Mouse (Mus musculus): ENCODE data around the gene Trp53inp2. TPM values are rescaled to one million over a fixed set of nuclear protein-coding genes. Genes with fewer than 3 reads are reported as not detected.

Gene Trp53inp2
- 16.9 and 29.8 TPM in 2 replicates for polyA plus RNA-seq (2012; rRNA removed)

DNA sequence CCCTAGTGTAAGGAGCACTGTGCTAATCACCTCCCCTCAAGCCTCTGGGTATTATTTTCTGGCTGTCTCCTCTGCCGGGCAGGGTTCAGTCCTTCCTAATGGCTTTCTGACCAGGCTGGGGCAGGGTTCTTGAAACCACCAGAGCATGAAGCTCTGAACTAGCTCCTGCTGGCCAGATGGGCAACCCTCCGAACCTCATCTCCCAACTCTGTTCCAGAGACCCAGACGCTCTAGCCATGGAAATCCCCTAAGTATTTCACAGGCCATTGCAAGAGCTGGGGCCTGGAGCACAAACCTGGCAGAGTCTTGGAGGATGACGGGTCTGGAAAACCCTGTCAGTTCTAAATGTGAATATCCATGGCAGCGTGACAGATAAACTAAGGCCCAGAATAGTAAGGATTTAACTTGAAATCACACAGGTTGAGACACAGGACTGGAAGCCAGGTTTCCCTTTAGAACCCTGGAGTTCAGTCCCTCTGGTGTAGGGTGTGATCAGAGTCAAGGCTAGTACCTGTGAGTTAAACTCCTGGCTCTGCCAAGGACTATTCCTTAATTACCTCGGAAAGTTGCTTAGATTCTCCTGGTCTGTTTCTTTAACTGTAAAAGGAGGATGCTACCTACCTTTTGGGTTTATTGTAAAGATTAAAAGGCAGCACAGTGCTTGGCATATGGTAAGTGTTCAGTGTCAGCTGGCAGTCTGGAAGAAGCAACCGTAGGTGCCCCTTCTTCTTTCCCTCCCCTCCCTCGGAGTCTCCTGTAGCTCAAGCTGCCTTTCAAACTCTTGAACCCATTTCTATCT is at the start of gene Trp53inp2:
Gene Trp53inp2, plus strand, starts transcription at position 799 of the 799 bp plus-strand sequence.
- Histone ChIP-seq H3K4me1 (ENCODE audit: control insufficient read depth, insufficient read depth, insufficient read length) (no peaks in the 10 kb centered on the region; the same call in none of the 2 replicates), H3K27me3 (ENCODE audit: control insufficient read depth, insufficient read depth, low read length) (no peaks in the 10 kb centered on the region), H3K36me3 (ENCODE audit: control insufficient read depth, insufficient read depth, low read length) (no peaks in the 10 kb centered on the region), H3K4me3 (ENCODE audit: extremely low read depth, insufficient read depth, insufficient read length) (peak within 1 kb of the TSS; percentile 85), H3K27ac (ENCODE audit: insufficient read depth, low read length) (peak within 1 kb of the TSS; percentile 98)
- WGBS, result 62% methylated on average over 8 of the region's 8 CpGs
- TF ChIP-seq POLR2A (IDR thresholded peaks at IDR 0.05; ENCODE audit: low read depth, low read length), result no peak
- no peak for TF ChIP-seq CTCF (IDR thresholded peaks at IDR 0.05; ENCODE audit: extremely low read depth, insufficient read depth, insufficient read length, insufficient replicate concordance)
- no peak for DNase-seq (ENCODE audit: low read depth in 1 of 2, low spot score in 2 of 2)

GRCm38 (mm10) chr2:155331351-155331750 is 49.5 kb upstream of the Trp53inp2 start:
- Histone ChIP-seq H3K4me3 (ENCODE audit: extremely low read depth, insufficient read depth, insufficient read length) (no peak overlapping the region), H3K27ac (ENCODE audit: insufficient read depth, low read length) (no peak overlapping the region), H3K27me3 (ENCODE audit: control insufficient read depth, insufficient read depth, low read length) (no peaks in the 10 kb centered on the region), H3K4me1 (ENCODE audit: control insufficient read depth, insufficient read depth, insufficient read length) (no peaks in the 10 kb centered on the region), H3K36me3 (ENCODE audit: control insufficient read depth, insufficient read depth, low read length) (peaks cover 15% of the 10 kb centered on the region)
- TF ChIP-seq CTCF (IDR thresholded peaks at IDR 0.05; ENCODE audit: extremely low read depth, insufficient read depth, insufficient read length, insufficient replicate concordance) (no peak), POLR2A (IDR thresholded peaks at IDR 0.05; ENCODE audit: low read depth, low read length) (no peak)
- WGBS, result 92% methylated on average over 4 of the region's 4 CpGs
- DNase-seq (ENCODE audit: low read depth in 1 of 2, low spot score in 2 of 2), result no peak

DNA sequence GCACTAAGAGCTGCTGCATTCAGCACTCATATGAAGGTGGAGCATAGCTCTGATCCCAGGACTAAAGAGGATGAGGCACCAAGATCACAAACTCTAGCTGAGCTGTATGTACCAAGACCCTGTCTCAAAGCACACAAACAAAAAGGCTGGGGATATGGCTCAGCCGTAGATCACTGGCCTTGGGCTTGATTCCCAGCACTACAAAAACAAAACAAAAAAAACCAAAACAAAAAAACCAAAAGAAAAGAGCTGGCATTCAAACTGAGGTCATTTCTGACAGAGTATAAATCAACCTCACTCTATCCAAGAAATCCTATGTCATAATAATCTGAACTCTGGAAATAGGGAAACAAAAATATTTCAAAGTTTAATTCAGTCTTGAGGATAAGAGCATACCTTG is 47.4 kb upstream of the Trp53inp2 start:
- Histone ChIP-seq H3K27me3 (ENCODE audit: control insufficient read depth, insufficient read depth, low read length) (no peaks in the 10 kb centered on the region), H3K4me3 (ENCODE audit: extremely low read depth, insufficient read depth, insufficient read length) (no peak overlapping the region), H3K4me1 (ENCODE audit: control insufficient read depth, insufficient read depth, insufficient read length) (no peaks in the 10 kb centered on the region), H3K36me3 (ENCODE audit: control insufficient read depth, insufficient read depth, low read length) (peaks cover 7% of the 10 kb centered on the region), H3K27ac (ENCODE audit: insufficient read depth, low read length) (no peak overlapping the region)
- WGBS, result 89% methylated on average over 1 of the region's 1 CpGs
- DNase-seq (ENCODE audit: low read depth in 1 of 2, low spot score in 2 of 2), result no peak
- no peak for TF ChIP-seq POLR2A (IDR thresholded peaks at IDR 0.05; ENCODE audit: low read depth, low read length)
- TF ChIP-seq CTCF (IDR thresholded peaks at IDR 0.05; ENCODE audit: extremely low read depth, insufficient read depth, insufficient read length, insufficient replicate concordance), result no peak

DNA sequence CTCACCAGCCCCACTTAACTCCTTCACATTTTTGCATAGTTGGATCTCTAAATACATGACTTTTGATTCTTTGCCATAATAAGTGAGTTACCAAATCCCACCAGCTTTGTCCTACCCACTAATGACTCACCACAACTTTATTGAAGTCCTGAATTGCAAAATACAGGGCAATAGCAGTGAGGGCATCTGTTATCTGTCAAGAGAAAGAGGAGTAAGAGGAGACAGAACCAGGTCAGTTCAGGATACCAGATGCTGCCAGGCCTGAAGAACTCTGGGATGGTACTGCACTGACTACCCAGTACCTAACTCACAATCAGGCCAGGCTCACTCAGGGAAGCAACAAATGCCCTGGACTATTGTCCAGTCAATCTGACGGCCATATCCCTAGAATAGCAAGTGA is 45.6 kb upstream of the Trp53inp2 start:
- Histone ChIP-seq H3K4me3 (ENCODE audit: extremely low read depth, insufficient read depth, insufficient read length) (no peak overlapping the region), H3K27me3 (ENCODE audit: control insufficient read depth, insufficient read depth, low read length) (no peaks in the 10 kb centered on the region), H3K36me3 (ENCODE audit: control insufficient read depth, insufficient read depth, low read length) (peaks cover 6% of the 10 kb centered on the region), H3K27ac (ENCODE audit: insufficient read depth, low read length) (no peak overlapping the region), H3K4me1 (ENCODE audit: control insufficient read depth, insufficient read depth, insufficient read length) (no peaks in the 10 kb centered on the region)
- 93% methylated on average over 1 of the region's 1 CpGs for WGBS
- TF ChIP-seq CTCF (IDR thresholded peaks at IDR 0.05; ENCODE audit: extremely low read depth, insufficient read depth, insufficient read length, insufficient replicate concordance) (no peak), POLR2A (IDR thresholded peaks at IDR 0.05; ENCODE audit: low read depth, low read length) (no peak)
- DNase-seq (ENCODE audit: low read depth in 1 of 2, low spot score in 2 of 2), result no peak

DNA sequence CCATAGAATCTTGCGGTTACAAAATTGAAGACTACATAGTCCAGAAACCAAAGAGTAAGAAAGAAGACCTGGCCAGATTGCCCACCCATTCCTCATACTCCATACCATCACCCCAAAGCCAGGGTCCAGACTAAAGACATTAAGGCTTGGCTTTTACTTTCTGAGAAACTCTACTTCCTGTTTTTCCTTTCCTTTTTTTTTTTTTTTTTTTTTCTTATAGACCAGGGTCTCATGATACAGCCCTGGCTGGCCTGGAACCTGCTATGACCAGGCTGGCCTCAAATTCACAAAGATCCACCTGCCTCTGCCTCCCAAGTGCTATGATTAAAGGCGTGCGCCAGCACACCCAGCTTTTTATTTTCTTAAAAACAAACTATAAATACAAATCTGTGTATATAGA is 44.6 kb upstream of the Trp53inp2 start:
- H3K36me3 ChIP-seq (ENCODE audit: control insufficient read depth, insufficient read depth, low read length), result peaks cover 4% of the 10 kb centered on the region
- WGBS, result 96% methylated on average over 3 of the region's 3 CpGs
- DNase-seq (ENCODE audit: low read depth in 1 of 2, low spot score in 2 of 2), result no peak

DNA sequence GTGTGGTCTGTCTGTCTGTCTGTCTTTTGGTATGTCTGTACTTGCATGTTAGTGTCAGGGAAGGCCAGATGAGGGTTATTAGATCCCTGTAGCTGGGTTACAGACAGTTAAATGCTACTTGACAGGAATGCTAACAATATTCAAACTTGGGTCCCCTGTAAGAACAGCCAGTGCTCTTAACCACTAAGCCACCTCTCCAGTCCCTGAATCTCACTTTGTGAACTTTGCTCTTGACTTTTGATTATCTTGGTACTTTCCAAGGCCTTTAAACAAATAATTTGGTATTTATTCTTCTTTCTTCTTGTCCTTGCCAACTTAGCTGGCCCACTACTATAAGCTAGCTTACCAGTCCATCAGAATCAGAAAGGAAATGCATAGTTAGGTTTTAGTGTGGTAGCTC is 40.7 kb upstream of the Trp53inp2 start:
- TF ChIP-seq POLR2A (IDR thresholded peaks at IDR 0.05; ENCODE audit: low read depth, low read length) (no peak), CTCF (IDR thresholded peaks at IDR 0.05; ENCODE audit: extremely low read depth, insufficient read depth, insufficient read length, insufficient replicate concordance) (no peak)
- Histone ChIP-seq H3K36me3 (ENCODE audit: control insufficient read depth, insufficient read depth, low read length) (peaks cover under 1% of the 10 kb centered on the region; the same call in 1 of the 2 replicates), H3K4me3 (ENCODE audit: extremely low read depth, insufficient read depth, insufficient read length) (no peak overlapping the region)

More for the DNA sequence above, 44.6 kb upstream of the Trp53inp2 start:
- no peak for TF ChIP-seq CTCF (IDR thresholded peaks at IDR 0.05; ENCODE audit: extremely low read depth, insufficient read depth, insufficient read length, insufficient replicate concordance)
- TF ChIP-seq POLR2A (IDR thresholded peaks at IDR 0.05; ENCODE audit: low read depth, low read length), result no peak
- H3K27me3 ChIP-seq (ENCODE audit: control insufficient read depth, insufficient read depth, low read length), result no peaks in the 10 kb centered on the region
- H3K27ac ChIP-seq (ENCODE audit: insufficient read depth, low read length), result no peak overlapping the region
- no peaks in the 10 kb centered on the region for H3K4me1 ChIP-seq (ENCODE audit: control insufficient read depth, insufficient read depth, insufficient read length)
- no peak overlapping the region for H3K4me3 ChIP-seq (ENCODE audit: extremely low read depth, insufficient read depth, insufficient read length)

GRCm38 (mm10) chr2:155346670-155347069 is 34.2 kb upstream of the Trp53inp2 start:
- Histone ChIP-seq H3K36me3 (ENCODE audit: control insufficient read depth, insufficient read depth, low read length) (peaks cover 1% of the 10 kb centered on the region; the same call in 1 of the 2 replicates), H3K4me3 (ENCODE audit: extremely low read depth, insufficient read depth, insufficient read length) (no peak overlapping the region), H3K27me3 (ENCODE audit: control insufficient read depth, insufficient read depth, low read length) (no peaks in the 10 kb centered on the region), H3K4me1 (ENCODE audit: control insufficient read depth, insufficient read depth, insufficient read length) (no peaks in the 10 kb centered on the region), H3K27ac (ENCODE audit: insufficient read depth, low read length) (no peak overlapping the region)
- TF ChIP-seq POLR2A (IDR thresholded peaks at IDR 0.05; ENCODE audit: low read depth, low read length) (no peak), CTCF (IDR thresholded peaks at IDR 0.05; ENCODE audit: extremely low read depth, insufficient read depth, insufficient read length, insufficient replicate concordance) (no peak)
- 83% methylated on average over 1 of the region's 1 CpGs for WGBS
- DNase-seq (ENCODE audit: low read depth in 1 of 2, low spot score in 2 of 2), result no peak

More for the DNA sequence above, 40.7 kb upstream of the Trp53inp2 start:
- Histone ChIP-seq H3K27me3 (ENCODE audit: control insufficient read depth, insufficient read depth, low read length) (no peaks in the 10 kb centered on the region), H3K27ac (ENCODE audit: insufficient read depth, low read length) (no peak overlapping the region), H3K4me1 (ENCODE audit: control insufficient read depth, insufficient read depth, insufficient read length) (no peaks in the 10 kb centered on the region)
- no peak for DNase-seq (ENCODE audit: low read depth in 1 of 2, low spot score in 2 of 2)
